8 mouse cellular contexts compared by ENCODE assay signal in genomic region chr10:42678755-42679364, GRCm38 (mm10).
DNase-seq lines count a peak whose midpoint lies in the region; ATAC-seq and TF ChIP-seq lines count a peak whose summit lies in the region.

No protein-coding gene starts in this region.

- H3K4me3 ChIP-seq in ES-E14 (ENCODE audit: insufficient read depth in 1 of 2, low read depth in 1 of 2, low read length in 2 of 2, poor library complexity in 1 of 2, severe bottlenecking in 1 of 2): peak overlapping the region; percentile 92 to 94
- H3K4me3 ChIP-seq in forebrain, embryonic 16.5 days (replicated peaks; ENCODE audit: low read length): peak overlapping the region; percentile 90
- peak overlapping the region; percentile 94 for H3K4me3 ChIP-seq in lung, embryonic 15.5 days

- no peaks in the 10 kb centered on the region for H3K9me3 ChIP-seq in ES-E14 (ENCODE audit: control insufficient read depth, insufficient read depth, low read depth, low read length)
- no peaks in the 10 kb centered on the region; the same call in 1 of the 2 replicates for H3K9me3 ChIP-seq in forebrain, embryonic 16.5 days (ENCODE audit: control insufficient read depth, low read length)
- H3K9me3 ChIP-seq in lung, embryonic 15.5 days: no peaks in the 10 kb centered on the region

- H3K4me2 ChIP-seq in forebrain, embryonic 16.5 days (ENCODE audit: low read length): peak overlapping the region; percentile 72
- peak overlapping the region; percentile 94 for H3K4me2 ChIP-seq in lung, embryonic 15.5 days

- H3K36me3 ChIP-seq in ES-E14 (ENCODE audit: control insufficient read depth, insufficient read depth, low read length, poor library complexity, severe bottlenecking): no peaks in the 10 kb centered on the region
- no peaks in the 10 kb centered on the region for H3K36me3 ChIP-seq in forebrain, embryonic 16.5 days (ENCODE audit: control insufficient read depth, insufficient read depth)
- H3K36me3 ChIP-seq in lung, embryonic 15.5 days: no peaks in the 10 kb centered on the region

- peak overlapping the region; percentile 84 for H3K9ac ChIP-seq in ES-E14 (ENCODE audit: insufficient read depth, low read depth, low read length, poor library complexity, severe bottlenecking)
- H3K9ac ChIP-seq in forebrain, embryonic 16.5 days (replicated peaks; ENCODE audit: low read depth, low read length): peak overlapping the region; percentile 83
- H3K9ac ChIP-seq in lung, embryonic 15.5 days: peak overlapping the region; percentile 70

- H3K27me3 ChIP-seq in forebrain, embryonic 16.5 days (replicated peaks; ENCODE audit: control insufficient read depth, insufficient read depth, low read length): no peaks in the 10 kb centered on the region
- H3K27me3 ChIP-seq in lung, embryonic 15.5 days: peaks cover 5% of the 10 kb centered on the region; the same call in 1 of the 2 replicates

- in situ Hi-C loops in ES-E14 (cut with MboI; ENCODE audit: low sequenced_read_pairs in 2 of 2, unreplicated experiment in 2 of 2): no loop called here

- 0 out of 4 replicates have a peak, but pooled peaks cover 0 to 5% of the 10 kb centered on the region in 2 experiments for H3K4me1 ChIP-seq in ES-E14 (ENCODE audit: control insufficient read depth in 2 of 2, insufficient read depth in 2 of 2, low read length in 2 of 2, poor library complexity in 1 of 2)
- peaks cover 17% of the 10 kb centered on the region for H3K4me1 ChIP-seq in forebrain, embryonic 16.5 days (replicated peaks; ENCODE audit: control insufficient read depth, insufficient read depth, low read length)
- peaks cover 9% of the 10 kb centered on the region; the same call in 1 of the 2 replicates for H3K4me1 ChIP-seq in lung, embryonic 15.5 days

- ATAC-seq in forebrain, embryonic 16.5 days: peak; percentile 99
- peak; percentile 96 for ATAC-seq in lung, embryonic 15.5 days (ENCODE audit: borderline replicate concordance, extremely low read depth, low FRiP score, low TSS enrichment)

- peak; percentile 80 for DNase-seq in ES-E14 (ENCODE audit: low read depth, low spot score)
- peak; percentile 86 for DNase-seq in cerebellum, adult 11-12 months
- DNase-seq in heart, postnatal 4 days: peak; percentile 91
- peak; percentile 80 to 88 for DNase-seq in layer of hippocampus, adult 8-10 months (ENCODE audit: low spot score in 2 of 2)
- peak; percentile 82 for DNase-seq in ovary, adult 18-20 months (ENCODE audit: low spot score)
- DNase-seq in thymus, postnatal 0 days (ENCODE audit: low spot score): peak; percentile 96

- H3K27ac ChIP-seq in ES-E14 (ENCODE audit: insufficient read depth, low read depth, low read length, poor library complexity, severe bottlenecking): no peak overlapping the region
- peak overlapping the region; percentile 69 for H3K27ac ChIP-seq in forebrain, embryonic 16.5 days (ENCODE audit: low read length)
- H3K27ac ChIP-seq in lung, embryonic 15.5 days: no peak overlapping the region

- under 1% methylated on average over 56 of the region's 56 CpGs for WGBS in forebrain, embryonic 16.5 days
- WGBS in lung, embryonic 15.5 days: under 1% methylated on average over 56 of the region's 56 CpGs

TF ChIP-seq in ES-E14, 5 proteins besides CTCF, POLR2A, EP300 and RAD21:
- TF ChIP-seq ZC3H11A (IDR thresholded peaks at IDR 0.05; ENCODE audit: borderline replicate concordance, low read depth, low read length) (no peak), HCFC1 (IDR thresholded peaks at IDR 0.05; ENCODE audit: borderline replicate concordance, insufficient read depth, low read length) (no peak; the same call in 1 of the 2 replicates), MAFK (IDR thresholded peaks at IDR 0.05; ENCODE audit: insufficient read depth, low read depth, low read length) (no peak), CHD2 (IDR thresholded peaks at IDR 0.05; ENCODE audit: low read depth, low read length) (no peak), ZNF384 (IDR thresholded peaks at IDR 0.05; ENCODE audit: low read depth, low read length) (no peak)
